Mouse (Mus musculus) MEL (cell line): ENCODE data around the gene Fam208b. TPM values are rescaled to one million over a fixed set of nuclear protein-coding genes. Genes with fewer than 3 reads are reported as not detected.
"Not testable (repeated sequence)": the region's sequence is repeated elsewhere in the genome, so short reads cannot be mapped to it uniquely, and the experiment has no call there.

Experiments
- DNase-seq: peaks from one replicate; pipeline ENCODE4 v3.0.0; 2011; ENCODE audit warnings: low read depth, low spot score
- H3K27ac ChIP-seq: 2 replicates; pipeline ENCODE4 v1.5.1; 2012; ENCODE audit warnings: low read depth, mild to moderate bottlenecking, control low read depth, low read length, moderate library complexity; ENCODE audit not compliant: control insufficient read depth
- H3K27me3 ChIP-seq, 2 experiments: fragments of 150-350 bp in 1 of 2; sonication (generic) in 1 of 2; 2 replicates each; pipeline ENCODE4 v1.6.1; 2012; ENCODE audit warnings: low read length in 2 of 2, mild to moderate bottlenecking in 2 of 2, improper control_type of control experiment in 1 of 2, moderate library complexity in 1 of 2; ENCODE audit not compliant: insufficient read depth in 2 of 2, control insufficient read depth in 1 of 2
- H3K36me3 ChIP-seq, 2 experiments: 2 replicates each; pipeline ENCODE4 v1.6.1; 2012 to 2014; ENCODE audit warnings: low read length in 2 of 2, improper control_type of control experiment in 1 of 2, inconsistent platforms in 1 of 2, mild to moderate bottlenecking in 1 of 2; ENCODE audit not compliant: insufficient read depth in 2 of 2, control insufficient read depth in 1 of 2
- H3K4me1 ChIP-seq, 2 experiments: fragments of 150-350 bp in 1 of 2; sonication (generic) in 1 of 2; 2 replicates each; pipeline ENCODE4 v1.6.1; 2012; ENCODE audit warnings: low read length in 2 of 2, improper control_type of control experiment in 1 of 2, mild to moderate bottlenecking in 1 of 2; ENCODE audit not compliant: insufficient read depth in 2 of 2, control insufficient read depth in 1 of 2
- H3K4me3 ChIP-seq, 2 experiments: fragments of 150-350 bp in 1 of 2; sonication (generic) in 1 of 2; 2 replicates each; pipeline ENCODE4 v1.5.1; 2012; ENCODE audit warnings: low read depth in 2 of 2, low read length in 2 of 2, mild to moderate bottlenecking in 2 of 2, moderate library complexity in 2 of 2, control low read depth in 1 of 2, improper control_type of control experiment in 1 of 2; ENCODE audit not compliant: control insufficient read depth in 1 of 2, insufficient read depth in 1 of 2
- H3K79me2 ChIP-seq: 2 replicates; pipeline ENCODE4 v1.6.1; 2012; ENCODE audit warnings: mild to moderate bottlenecking, low read length, moderate library complexity; ENCODE audit not compliant: control insufficient read depth, poor library complexity, insufficient read depth
- H3K9ac ChIP-seq: 2 replicates; pipeline ENCODE4 v1.6.1; 2012; ENCODE audit warnings: low read depth, mild to moderate bottlenecking, control low read depth, low read length, moderate library complexity; ENCODE audit not compliant: control insufficient read depth, poor library complexity, severe bottlenecking
- H3K9me3 ChIP-seq: fragments of 150-350 bp; sonication (generic); replicated peaks from 2 replicates; pipeline ENCODE4 v1.6.1; 2012; ENCODE audit warnings: mild to moderate bottlenecking, low read length, improper control_type of control experiment, moderate library complexity; ENCODE audit not compliant: insufficient read depth
- BHLHE40 ChIP-seq: IDR thresholded peaks from 2 replicates; pipeline ENCODE4 v1.6.1; 2012; ENCODE audit warnings: low read depth, mild to moderate bottlenecking, inconsistent platforms, low read length, improper control_type of control experiment, borderline replicate concordance
- CTCF ChIP-seq, 3 experiments: IDR thresholded peaks in 2 of 3; conservative IDR thresholded peaks in 1 of 3; 2 replicates each; pipeline ENCODE4 v1.5.1; 2011 to 2012; ENCODE audit warnings: low read length in 3 of 3, low read depth in 2 of 3, mild to moderate bottlenecking in 2 of 3, improper control_type of control experiment in 1 of 3, inconsistent platforms in 1 of 3, mixed read lengths in 1 of 3, moderate library complexity in 1 of 3; ENCODE audit not compliant: control insufficient read depth in 1 of 3, insufficient read depth in 1 of 3, poor library complexity in 1 of 3, severe bottlenecking in 1 of 3
- E2F4 ChIP-seq: IDR thresholded peaks from 2 replicates; pipeline ENCODE4 v1.6.1; 2011; ENCODE audit warnings: low read depth, low read length, improper control_type of control experiment, borderline replicate concordance
- ELF1 ChIP-seq: IDR thresholded peaks from 2 replicates; pipeline ENCODE4 v1.6.1; 2014; ENCODE audit warnings: low read depth, mild to moderate bottlenecking, inconsistent platforms, low read length, improper control_type of control experiment, moderate library complexity
- EP300 ChIP-seq, 2 experiments: IDR thresholded peaks; 2 replicates each; pipeline ENCODE4 v1.6.1; 2011; ENCODE audit warnings: improper control_type of control experiment in 2 of 2, low read length in 2 of 2, low read depth in 1 of 2, mild to moderate bottlenecking in 1 of 2
- GABPA ChIP-seq: IDR thresholded peaks from 2 replicates; pipeline ENCODE4 v1.6.1; 2012; ENCODE audit warnings: low read depth, mild to moderate bottlenecking, inconsistent platforms, low read length, improper control_type of control experiment, moderate library complexity
- GATA1 ChIP-seq: IDR thresholded peaks from 2 replicates; pipeline ENCODE4 v1.6.1; 2011; ENCODE audit warnings: low read depth, low read length, improper control_type of control experiment
- HCFC1 ChIP-seq: IDR thresholded peaks from 2 replicates; pipeline ENCODE4 v1.6.1; 2012; ENCODE audit warnings: low read depth, mild to moderate bottlenecking, inconsistent platforms, low read length, improper control_type of control experiment, moderate library complexity
- JUND ChIP-seq: IDR thresholded peaks from 2 replicates; pipeline ENCODE4 v1.6.1; 2011; ENCODE audit warnings: low read depth, mild to moderate bottlenecking, improper control_type of control experiment, low read length
- MAFK ChIP-seq: IDR thresholded peaks from 2 replicates; pipeline ENCODE4 v1.6.1; 2011; ENCODE audit warnings: low read depth, mild to moderate bottlenecking, low read length, improper control_type of control experiment, borderline replicate concordance
- MYB ChIP-seq: IDR thresholded peaks from 2 replicates; pipeline ENCODE4 v1.6.1; 2011; ENCODE audit warnings: mild to moderate bottlenecking, low read depth, low read length, improper control_type of control experiment
- NRF1 ChIP-seq: IDR thresholded peaks from 2 replicates; pipeline ENCODE4 v1.6.1; 2014; ENCODE audit warnings: low read depth, mild to moderate bottlenecking, inconsistent platforms, low read length, improper control_type of control experiment, moderate library complexity; ENCODE audit not compliant: poor library complexity, insufficient read depth, severe bottlenecking
- POLR2A ChIP-seq, 2 experiments: IDR thresholded peaks; 2 replicates each; pipeline ENCODE4 v1.6.1; 2011 to 2012; ENCODE audit warnings: low read length in 2 of 2, mild to moderate bottlenecking in 2 of 2, control low read depth in 1 of 2, improper control_type of control experiment in 1 of 2, low read depth in 1 of 2, moderate library complexity in 1 of 2; ENCODE audit not compliant: control insufficient read depth in 1 of 2, insufficient read depth in 1 of 2, poor library complexity in 1 of 2
- POLR2AphosphoS2 ChIP-seq: IDR thresholded peaks from 2 replicates; pipeline ENCODE4 v1.6.1; 2011; ENCODE audit warnings: low read length, improper control_type of control experiment
- POLR2AphosphoS5 ChIP-seq: IDR thresholded peaks from 2 replicates; pipeline ENCODE4 v1.6.1; 2012; ENCODE audit warnings: low read depth, borderline replicate concordance, mild to moderate bottlenecking, inconsistent platforms, low read length, moderate library complexity, mixed read lengths
- RCOR1 ChIP-seq: IDR thresholded peaks from 2 replicates; pipeline ENCODE4 v1.6.1; 2012; ENCODE audit warnings: low read depth, mild to moderate bottlenecking, inconsistent platforms, low read length, improper control_type of control experiment
- TAL1 ChIP-seq: IDR thresholded peaks from 2 replicates; pipeline ENCODE4 v1.6.1; 2012; ENCODE audit warnings: mild to moderate bottlenecking, inconsistent platforms, low read length, moderate library complexity, mixed read lengths
- TBP ChIP-seq: IDR thresholded peaks from 2 replicates; pipeline ENCODE4 v1.8.0; 2011; ENCODE audit warnings: low read depth, low read length, improper control_type of control experiment
- TCF12 ChIP-seq: IDR thresholded peaks from 2 replicates; pipeline ENCODE4 v1.6.1; 2014; ENCODE audit warnings: low read depth, mild to moderate bottlenecking, inconsistent platforms, low read length, improper control_type of control experiment, moderate library complexity
- UBTF ChIP-seq: IDR thresholded peaks from 2 replicates; pipeline ENCODE4 v1.6.1; 2012; ENCODE audit warnings: low read depth, mild to moderate bottlenecking, inconsistent platforms, low read length, improper control_type of control experiment, moderate library complexity, borderline replicate concordance; ENCODE audit not compliant: insufficient read depth
- USF2 ChIP-seq, 2 experiments: IDR thresholded peaks; 2 replicates each; pipeline ENCODE4 v1.6.1; 2011 to 2012; ENCODE audit warnings: improper control_type of control experiment in 2 of 2, low read length in 2 of 2, borderline replicate concordance in 1 of 2, inconsistent platforms in 1 of 2, low read depth in 1 of 2, mild to moderate bottlenecking in 1 of 2; ENCODE audit not compliant: insufficient read depth in 1 of 2
- ZC3H11A ChIP-seq: IDR thresholded peaks from 2 replicates; pipeline ENCODE4 v1.6.1; 2012; ENCODE audit warnings: low read depth, mild to moderate bottlenecking, inconsistent platforms, low read length, improper control_type of control experiment
- ZKSCAN1 ChIP-seq: IDR thresholded peaks from 2 replicates; pipeline ENCODE4 v1.6.1; 2012; ENCODE audit warnings: low read depth, mild to moderate bottlenecking, inconsistent platforms, low read length, improper control_type of control experiment, moderate library complexity
- ZMIZ1 ChIP-seq: IDR thresholded peaks from 2 replicates; pipeline ENCODE4 v1.6.1; 2012; ENCODE audit warnings: low read depth, mild to moderate bottlenecking, inconsistent platforms, low read length, improper control_type of control experiment, moderate library complexity
- polyA plus RNA-seq, 2 experiments: library from polyadenylated mRNA; stranded (reverse) in 1 of 2; unstranded in 1 of 2; fragments of >175 nt in 1 of 2; fragments of >200 nt in 1 of 2; gene quantifications; 2 replicates each; pipeline versions ENCODE4 v1.2.1 to v1.2.4; 2012; ENCODE audit warnings: low replicate concordance in 2 of 2, low read depth in 1 of 2; ENCODE audit not compliant: insufficient read length in 2 of 2, insufficient read depth in 1 of 2, missing spikeins in 1 of 2
- total RNA-seq: library from RNA; depleted of rRNA; stranded (reverse); fragments of 300-350 nt; gene quantifications from 2 replicates; pipeline ENCODE4 v1.2.3, GENCODE M21; 2012

Fam208b gene
- total and polyA plus RNA-seq, 3 experiments = 23.5 to 183 (median 28.3) TPM

GRCm38 (mm10) chr13:3531692-3532320 is 79.1 kb downstream of the Fam208b start:
- H3K4me3 ChIP-seq = no peak overlapping the region
- peaks cover 0 to 26% of the 10 kb centered on the region in 2 experiments; a peak in 2 of 4 replicates for H3K36me3 ChIP-seq
- no peaks in the 10 kb centered on the region for H3K9me3 ChIP-seq
- peak; percentile 43 for DNase-seq
- no peaks in the 10 kb centered on the region for H3K79me2 ChIP-seq
- no peak overlapping the region for H3K9ac ChIP-seq
- no peaks in the 10 kb centered on the region for H3K27me3 ChIP-seq
- H3K4me1 ChIP-seq = peaks cover 15 to 37% of the 10 kb centered on the region in 2 experiments
- H3K27ac ChIP-seq = no peak overlapping the region
- TF ChIP-seq TBP (no peak), TCF12 (no peak), TAL1 (no peak), POLR2A (IDR thresholded peaks at IDR 0.05; ENCODE audit: control insufficient read depth in 1 of 2, insufficient read depth in 1 of 2, low read depth in 1 of 2, low read length in 2 of 2, poor library complexity in 1 of 2) (no peak), ELF1 (no peak), POLR2AphosphoS2 (no peak), JUND (no peak), BHLHE40 (no peak), UBTF (no peak), CTCF (IDR thresholded peaks at IDR 0.05 in 2 of 3, conservative IDR thresholded peaks at IDR 0.05 in 1 of 3; ENCODE audit: control insufficient read depth in 1 of 3, insufficient read depth in 1 of 3, low read depth in 2 of 3, low read length in 3 of 3, poor library complexity in 1 of 3, severe bottlenecking in 1 of 3) (no peak), NRF1 (no peak)

- H3K9me3 ChIP-seq, H3K27me3 ChIP-seq: not testable (repeated sequence)
These were observed 79.7 kb downstream of the Fam208b start for GRCm38 (mm10) chr13:3531176-3531575.

GRCm38 (mm10) chr13:3530451-3530850 is 80.5 kb downstream of the Fam208b start:
- Histone ChIP-seq H3K27ac (peak overlapping the region; percentile 14), H3K9me3 (no peaks in the 10 kb centered on the region), H3K9ac (no peak overlapping the region), H3K36me3 (peaks cover 0 to 35% of the 10 kb centered on the region in 2 experiments; a peak in 2 of 4 replicates), H3K4me3 (no peak overlapping the region), H3K4me1 (peaks cover 18 to 47% of the 10 kb centered on the region in 2 experiments), H3K27me3 (no peaks in the 10 kb centered on the region), H3K79me2 (no peaks in the 10 kb centered on the region)
- peak; percentile 41 for DNase-seq
- no peak for TF ChIP-seq ZMIZ1
- peak; percentile 27; the same call in 1 of the 2 replicates for TF ChIP-seq RCOR1
- no peak for TF ChIP-seq POLR2AphosphoS2
- no peak for TF ChIP-seq ZC3H11A
- TF ChIP-seq GATA1 = peak; percentile 73
- no peak for TF ChIP-seq TAL1
- TF ChIP-seq EP300 (IDR thresholded peaks at IDR 0.05; ENCODE audit: low read depth in 1 of 2, low read length in 2 of 2) = peak; percentile 73 to 76
- no peak for TF ChIP-seq GABPA
- TF ChIP-seq E2F4 = no peak
- peak; percentile 58 for TF ChIP-seq MYB
- no peak for TF ChIP-seq HCFC1
- no peak for TF ChIP-seq POLR2AphosphoS5
- TF ChIP-seq MAFK = no peak
- no peak for TF ChIP-seq ZKSCAN1
- no peak for TF ChIP-seq ELF1
- TF ChIP-seq USF2 (IDR thresholded peaks at IDR 0.05; ENCODE audit: borderline replicate concordance in 1 of 2, insufficient read depth in 1 of 2, low read depth in 1 of 2, low read length in 2 of 2) = no peak
- TF ChIP-seq POLR2A (IDR thresholded peaks at IDR 0.05; ENCODE audit: control insufficient read depth in 1 of 2, insufficient read depth in 1 of 2, low read depth in 1 of 2, low read length in 2 of 2, poor library complexity in 1 of 2) = no peak

More at GRCm38 (mm10) chr13:3531176-3531575, 79.7 kb downstream of the Fam208b start:
- DNase-seq, H3K27ac ChIP-seq, H3K79me2 ChIP-seq, H3K4me3 ChIP-seq, H3K9ac ChIP-seq: not testable (repeated sequence)
- peaks cover 0 to 29% of the 10 kb centered on the region in 2 experiments; a peak in 2 of 4 replicates for H3K36me3 ChIP-seq
- peaks cover 15 to 40% of the 10 kb centered on the region in 2 experiments for H3K4me1 ChIP-seq
